Mouse (Mus musculus): ENCODE measurements around the gene Cdca3. TPM values are rescaled to one million over a fixed set of nuclear protein-coding genes. Genes with fewer than 3 reads are reported as not detected.

The Cdca3 gene
- polyA plus RNA-seq, 1 experiment from 2014 or later: 194 TPM

GRCm38 (mm10) chr6:124866560-124866959, 37.2 kb downstream of the Cdca3 start:
- H3K27ac ChIP-seq (replicated peaks): no peak overlapping the region
- H3K9ac ChIP-seq: no peak overlapping the region
- H3K4me1 ChIP-seq (replicated peaks): 0 out of 2 replicates have a peak, but pooled peaks cover 5% of the 10 kb centered on the region
- no peak overlapping the region for H3K4me2 ChIP-seq
- no peak for ATAC-seq (ENCODE audit: insufficient read depth)
- no peaks in the 10 kb centered on the region for H3K9me3 ChIP-seq (replicated peaks)
- H3K4me3 ChIP-seq (replicated peaks): no peak overlapping the region
- H3K36me3 ChIP-seq (replicated peaks): no peaks in the 10 kb centered on the region
- H3K27me3 ChIP-seq: peaks cover 58% of the 10 kb centered on the region
- 53% methylated on average over 6 of the region's 7 CpGs for WGBS (ENCODE audit: insufficient replicate concordance)

GRCm38 (mm10) chr6:124874348-124874747, 45.0 kb downstream of the Cdca3 start:
- Histone ChIP-seq H3K4me2 (no peak overlapping the region), H3K9me3 (replicated peaks) (no peaks in the 10 kb centered on the region), H3K36me3 (replicated peaks) (no peaks in the 10 kb centered on the region), H3K4me1 (replicated peaks) (no peaks in the 10 kb centered on the region), H3K27me3 (0 out of 2 replicates have a peak, but pooled peaks cover 2% of the 10 kb centered on the region), H3K4me3 (replicated peaks) (no peak overlapping the region), H3K27ac (replicated peaks) (no peak overlapping the region), H3K9ac (no peak overlapping the region)
- ATAC-seq (ENCODE audit: insufficient read depth): no peak
- 12% methylated on average over 2 of the region's 3 CpGs for WGBS (ENCODE audit: insufficient replicate concordance)

DNA sequence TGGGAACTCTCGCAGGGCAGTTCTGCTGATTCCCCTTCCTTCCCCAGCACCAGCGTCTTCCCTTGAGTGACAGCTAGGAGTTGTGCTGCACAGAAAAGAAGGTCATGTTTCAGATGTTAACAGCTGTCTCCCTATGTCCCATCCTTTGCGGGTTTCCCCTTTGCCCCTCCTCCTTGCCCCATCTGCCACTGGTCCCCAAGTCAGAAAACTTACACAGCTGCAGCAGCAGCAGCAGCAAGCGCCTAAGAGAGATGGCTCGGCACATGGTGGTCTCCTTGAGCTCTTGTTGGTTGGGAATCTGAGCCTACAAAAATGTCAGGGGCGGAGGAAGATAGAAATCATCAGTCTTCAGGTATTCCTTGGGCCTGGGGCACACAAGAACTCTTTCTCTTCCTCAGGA, 50.0 kb downstream of the Cdca3 start:
- 54% methylated on average over 6 of the region's 6 CpGs for WGBS (ENCODE audit: insufficient replicate concordance)
- peaks cover 6% of the 10 kb centered on the region; the same call in 1 of the 2 replicates for H3K27me3 ChIP-seq
- H3K9me3 ChIP-seq (replicated peaks): no peaks in the 10 kb centered on the region
- no peaks in the 10 kb centered on the region for H3K4me1 ChIP-seq (replicated peaks)
- H3K4me3 ChIP-seq (replicated peaks): no peak overlapping the region
- no peak overlapping the region for H3K9ac ChIP-seq
- no peaks in the 10 kb centered on the region for H3K36me3 ChIP-seq (replicated peaks)
- no peak overlapping the region for H3K27ac ChIP-seq (replicated peaks)
- H3K4me2 ChIP-seq: no peak overlapping the region
- ATAC-seq (ENCODE audit: insufficient read depth): no peak

GRCm38 (mm10) chr6:124881821-124882220, 52.5 kb downstream of the Cdca3 start:
- H3K9ac ChIP-seq: no peak overlapping the region
- H3K36me3 ChIP-seq (replicated peaks): no peaks in the 10 kb centered on the region
- H3K27ac ChIP-seq (replicated peaks): no peak overlapping the region
- no peaks in the 10 kb centered on the region for H3K4me1 ChIP-seq (replicated peaks)
- WGBS (ENCODE audit: insufficient replicate concordance): 78% methylated on average over 9 of the region's 9 CpGs
- no peak overlapping the region for H3K4me3 ChIP-seq (replicated peaks)
- H3K4me2 ChIP-seq: no peak overlapping the region
- no peak for ATAC-seq (ENCODE audit: insufficient read depth)
- H3K27me3 ChIP-seq: peaks cover 6% of the 10 kb centered on the region; the same call in 1 of the 2 replicates
- H3K9me3 ChIP-seq (replicated peaks): no peaks in the 10 kb centered on the region

Other genes with a start within 250 kb of the Cdca3 start
- gene C1s2, start 193.5 kb upstream of the Cdca3 start, polyA plus RNA-seq (2015; fragmentation: Nextera tagmentation; extraction: Ambion mirVana): not detected in 2 replicates
- 82.0 and 85.6 TPM in 2 replicates for gene Lpcat3, start 166.5 kb upstream of the Cdca3 start, polyA plus RNA-seq (2015; fragmentation: Nextera tagmentation; extraction: Ambion mirVana)
- 122 and 128 TPM in 2 replicates for gene Emg1, start 117.4 kb upstream of the Cdca3 start, polyA plus RNA-seq (2015; fragmentation: Nextera tagmentation; extraction: Ambion mirVana)
- 242 and 243 TPM in 2 replicates for gene Phb2, start 117.2 kb upstream of the Cdca3 start, polyA plus RNA-seq (2015; fragmentation: Nextera tagmentation; extraction: Ambion mirVana)
- 38.1 and 43.7 TPM in 2 replicates for gene Ptpn6, start 90.8 kb upstream of the Cdca3 start, polyA plus RNA-seq (2015; fragmentation: Nextera tagmentation; extraction: Ambion mirVana)
- gene Grcc10, start 88.2 kb upstream of the Cdca3 start, polyA plus RNA-seq (2015; fragmentation: Nextera tagmentation; extraction: Ambion mirVana): 75.9 and 76.4 TPM in 2 replicates
- gene Gm45234, start 73.5 kb upstream of the Cdca3 start, polyA plus RNA-seq (2015; fragmentation: Nextera tagmentation; extraction: Ambion mirVana): not detected in 2 replicates
- gene Atn1, start 73.0 kb upstream of the Cdca3 start, polyA plus RNA-seq (2015; fragmentation: Nextera tagmentation; extraction: Ambion mirVana): 1.3 and 2.0 TPM in 2 replicates
- 0.39 and 0.41 TPM in 2 replicates for gene Eno2, start 59.9 kb upstream of the Cdca3 start, polyA plus RNA-seq (2015; fragmentation: Nextera tagmentation; extraction: Ambion mirVana)
- not detected in 2 replicates for gene Lrrc23, start 49.8 kb upstream of the Cdca3 start, polyA plus RNA-seq (2015; fragmentation: Nextera tagmentation; extraction: Ambion mirVana)
- gene Spsb2, start 20.9 kb upstream of the Cdca3 start, polyA plus RNA-seq (2015; fragmentation: Nextera tagmentation; extraction: Ambion mirVana): 9.2 and 9.5 TPM in 2 replicates
- 405 and 414 TPM in 2 replicates for gene Tpi1, start 15.3 kb upstream of the Cdca3 start, polyA plus RNA-seq (2015; fragmentation: Nextera tagmentation; extraction: Ambion mirVana)
- 54.9 and 55.4 TPM in 2 replicates for gene Usp5, start 63 bp upstream of the Cdca3 start, polyA plus RNA-seq (2015; fragmentation: Nextera tagmentation; extraction: Ambion mirVana)
- 0.29 and 0.68 TPM in 2 replicates for gene Gnb3, start 10.7 kb downstream of the Cdca3 start, polyA plus RNA-seq (2015; fragmentation: Nextera tagmentation; extraction: Ambion mirVana)
- 1.6 TPM in 2 replicates for gene P3h3, start 28.2 kb downstream of the Cdca3 start, polyA plus RNA-seq (2015; fragmentation: Nextera tagmentation; extraction: Ambion mirVana)
- gene Gpr162, start 34.4 kb downstream of the Cdca3 start, polyA plus RNA-seq (2015; fragmentation: Nextera tagmentation; extraction: Ambion mirVana): 0.06 and 0.09 TPM in 2 replicates
- 0.07 and 0.20 TPM in 2 replicates for gene Cd4, start 58.7 kb downstream of the Cdca3 start, polyA plus RNA-seq (2015; fragmentation: Nextera tagmentation; extraction: Ambion mirVana)
- gene Lag3, start 82.2 kb downstream of the Cdca3 start, polyA plus RNA-seq (2015; fragmentation: Nextera tagmentation; extraction: Ambion mirVana): 0.13 and 0.18 TPM in 2 replicates
- gene Ptms, start 90.6 kb downstream of the Cdca3 start, polyA plus RNA-seq (2015; fragmentation: Nextera tagmentation; extraction: Ambion mirVana): 56.2 and 62.7 TPM in 2 replicates
- 119 and 127 TPM in 2 replicates for gene Mlf2, start 101.8 kb downstream of the Cdca3 start, polyA plus RNA-seq (2015; fragmentation: Nextera tagmentation; extraction: Ambion mirVana)
- 52.4 and 55.1 TPM in 2 replicates for gene Cops7a, start 136.0 kb downstream of the Cdca3 start, polyA plus RNA-seq (2015; fragmentation: Nextera tagmentation; extraction: Ambion mirVana)
- 0.07 TPM in 2 replicates for gene Pianp, start 167.1 kb downstream of the Cdca3 start, polyA plus RNA-seq (2015; fragmentation: Nextera tagmentation; extraction: Ambion mirVana)
- 4.1 and 4.7 TPM in 2 replicates for gene Zfp384, start 179.6 kb downstream of the Cdca3 start, polyA plus RNA-seq (2015; fragmentation: Nextera tagmentation; extraction: Ambion mirVana)
- gene Ing4, start 210.2 kb downstream of the Cdca3 start, polyA plus RNA-seq (2015; fragmentation: Nextera tagmentation; extraction: Ambion mirVana): 27.6 and 30.9 TPM in 2 replicates
- gene Acrbp, start 220.1 kb downstream of the Cdca3 start, polyA plus RNA-seq (2015; fragmentation: Nextera tagmentation; extraction: Ambion mirVana): 1.7 and 2.4 TPM in 2 replicates
- gene Lpar5, start 238.4 kb downstream of the Cdca3 start, polyA plus RNA-seq (2015; fragmentation: Nextera tagmentation; extraction: Ambion mirVana): 1.3 TPM in 2 replicates